Mouse (Mus musculus) forebrain, embryonic 12.5 days (tissue): ENCODE results near the gene Bap1. TPM values are rescaled to one million over a fixed set of nuclear protein-coding genes. Genes with fewer than 3 reads are reported as not detected.

Source experiments
- ATAC-seq: fragments of 200-750 bp; cut with Nextera tagmentation; 2 replicates; pipeline ENCODE4 v1.8.0; 2017; ENCODE audit warnings: moderate TSS enrichment; ENCODE audit not compliant: low FRiP score
- H3K27ac ChIP-seq: fragments of 300-500 bp; sonication (generic); 2 replicates; pipeline ENCODE4 v1.5.1; 2016; ENCODE audit warnings: mild to moderate bottlenecking
- H3K27me3 ChIP-seq: fragments of 300-500 bp; sonication (generic); 2 replicates; pipeline ENCODE4 v1.6.1; 2016; ENCODE audit warnings: mild to moderate bottlenecking
- H3K36me3 ChIP-seq: fragments of 300-500 bp; sonication (generic); replicated peaks from 2 replicates; pipeline ENCODE4 v1.6.1; 2016; ENCODE audit warnings: mild to moderate bottlenecking
- H3K4me1 ChIP-seq: fragments of 300-500 bp; sonication (generic); 2 replicates; pipeline ENCODE4 v1.6.1; 2016
- H3K4me2 ChIP-seq: fragments of 300-500 bp; sonication (generic); 2 replicates; pipeline ENCODE4 v1.6.1; 2016; ENCODE audit warnings: mild to moderate bottlenecking, moderate library complexity
- H3K4me3 ChIP-seq: fragments of 300-500 bp; sonication (generic); replicated peaks from 2 replicates; pipeline ENCODE4 v1.5.1; 2016; ENCODE audit warnings: mild to moderate bottlenecking
- H3K9ac ChIP-seq: fragments of 300-500 bp; sonication (generic); 2 replicates; pipeline ENCODE4 v1.6.1; 2016; ENCODE audit warnings: mild to moderate bottlenecking
- H3K9me3 ChIP-seq: fragments of 300-500 bp; sonication (generic); 2 replicates; pipeline ENCODE4 v1.6.1; 2016
- WGBS: fragments of 180-500 bp; shearing (Covaris S2); methylation state at CpG from one replicate; pipeline ENCODE4 v1.1.7; 2016; 5-methylcytosine and 5-hydroxymethylcytosine counted together
- polyA plus RNA-seq: library from polyadenylated mRNA; unstranded; fragments of >200 nt; fragmentation: Nextera tagmentation; extraction: Ambion mirVana; gene quantifications from 2 replicates; pipeline ENCODE4 v1.2.1, GENCODE M21; 2016

The Bap1 gene
- polyA plus RNA-seq, 1 experiment from 2014 or later, result 130 TPM

DNA sequence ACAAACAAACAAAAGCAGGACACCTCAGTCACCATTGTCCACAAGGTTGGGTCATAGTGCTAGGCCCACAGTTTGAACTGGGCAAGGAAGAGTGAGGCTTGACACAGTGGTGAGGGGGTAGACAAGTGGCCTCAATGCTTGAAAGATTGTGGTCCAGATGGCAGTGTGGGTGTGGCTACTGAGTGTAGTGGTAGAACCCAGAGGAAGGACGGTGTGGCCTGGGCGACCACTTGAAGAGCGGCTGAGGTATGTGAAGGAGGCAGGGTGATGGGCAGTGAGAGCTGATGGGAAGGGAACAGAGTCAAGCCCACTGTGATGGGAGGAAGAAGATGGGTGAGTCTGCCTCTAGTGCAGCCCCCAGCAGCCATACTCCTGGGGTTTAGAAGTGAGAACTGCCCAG lies 36.6 kb upstream of the Bap1 start:
- peaks cover 15% of the 10 kb centered on the region for H3K4me1 ChIP-seq
- H3K27ac ChIP-seq, result no peak overlapping the region
- no peak overlapping the region for H3K9ac ChIP-seq
- H3K9me3 ChIP-seq, result no peaks in the 10 kb centered on the region
- no peak overlapping the region for H3K4me3 ChIP-seq
- H3K36me3 ChIP-seq, result no peaks in the 10 kb centered on the region
- peaks cover 14% of the 10 kb centered on the region for H3K27me3 ChIP-seq
- no peak overlapping the region for H3K4me2 ChIP-seq
- ATAC-seq, result no peak
- whole genome bisulfite sequencing, result 92% methylated on average over 3 of the region's 3 CpGs

DNA sequence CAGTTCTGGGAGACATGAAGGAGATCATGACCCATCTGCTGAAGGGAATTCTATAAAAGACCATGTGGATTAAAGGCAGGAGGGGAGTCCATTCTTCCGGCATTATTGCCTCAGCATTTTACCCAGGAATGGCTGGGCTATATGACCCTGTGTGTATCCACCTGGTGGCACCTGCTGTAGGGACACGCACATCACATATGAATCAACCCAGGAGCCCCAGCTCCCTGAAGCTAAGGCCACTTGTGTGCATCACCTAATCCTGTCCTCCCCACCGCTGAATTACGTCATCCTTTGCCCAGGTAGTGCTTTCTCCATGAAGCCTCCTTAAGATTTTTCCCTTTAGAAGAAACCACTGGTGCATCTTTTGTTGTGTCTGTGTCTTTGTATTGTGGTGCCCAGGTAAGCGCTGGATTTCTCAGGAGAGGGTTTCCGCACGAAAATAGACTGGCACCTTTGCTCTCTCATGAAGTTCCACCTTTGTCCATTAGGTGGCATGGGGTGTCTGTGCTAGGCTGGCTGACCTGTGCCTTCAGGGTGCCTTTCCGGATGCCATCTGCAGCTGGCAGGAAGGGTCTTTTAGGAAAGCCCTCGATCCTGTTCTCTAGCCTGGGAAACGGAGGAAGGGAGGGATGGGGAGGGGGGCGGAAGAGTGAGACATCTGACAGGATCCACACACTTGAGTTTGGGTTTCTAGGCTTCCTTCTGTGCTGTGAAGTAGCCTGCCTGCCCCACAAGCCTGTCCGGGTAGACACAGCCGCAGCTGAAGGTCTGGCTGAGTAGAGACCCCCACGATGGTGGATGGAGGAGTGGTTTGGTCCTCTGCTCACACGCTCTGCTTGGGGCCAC lies 35.9 kb upstream of the Bap1 start:
- Histone ChIP-seq H3K4me1 (peaks cover 15% of the 10 kb centered on the region), H3K36me3 (no peaks in the 10 kb centered on the region), H3K9ac (no peak overlapping the region), H3K4me2 (peak overlapping the region; percentile 6; the same call in 1 of the 2 replicates), H3K4me3 (no peak overlapping the region), H3K27me3 (peaks cover 13% of the 10 kb centered on the region), H3K9me3 (no peaks in the 10 kb centered on the region), H3K27ac (0 out of 2 replicates have a peak overlapping the region, but pooled peaks have one; percentile 19)
- 33% methylated on average over 15 of the region's 15 CpGs for WGBS
- peak; percentile 53 for ATAC-seq

DNA sequence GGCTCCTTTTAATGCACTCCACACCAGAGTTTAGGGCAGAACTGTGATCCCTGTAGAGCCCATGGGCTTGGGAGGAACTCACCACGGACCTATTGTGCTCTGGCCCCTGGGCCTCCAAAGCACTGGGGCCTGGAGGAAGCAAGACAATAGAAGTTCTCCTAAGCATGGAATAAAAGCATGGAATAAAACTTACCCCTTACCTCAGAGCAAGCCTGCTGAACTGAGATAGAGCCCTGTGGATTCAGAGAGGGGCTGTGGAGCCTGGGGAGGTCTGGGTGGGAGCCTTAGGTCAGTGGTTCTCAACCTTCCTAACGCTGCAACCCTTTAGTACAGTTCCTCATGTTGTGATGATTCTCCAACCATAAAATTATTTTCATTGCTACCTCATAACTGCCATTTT lies 34.4 kb upstream of the Bap1 start, which contains the start of gene Nisch:
Gene Nisch, minus strand, starts transcription at position 101 of the 400 bp plus-strand sequence.
- Histone ChIP-seq H3K27ac (peak within 1 kb of the TSS; percentile 56; the same call in 1 of the 2 replicates), H3K4me3 (no peak within 1 kb of the TSS), H3K36me3 (no peaks in the 10 kb centered on the region), H3K9me3 (no peaks in the 10 kb centered on the region), H3K4me2 (peak within 1 kb of the TSS; percentile 8), H3K9ac (no peak within 1 kb of the TSS), H3K27me3 (peaks cover 13% of the 10 kb centered on the region), H3K4me1 (peaks cover 15% of the 10 kb centered on the region)
- ATAC-seq, result no peak
- WGBS, result 50% methylated on average over 2 of the region's 2 CpGs

DNA sequence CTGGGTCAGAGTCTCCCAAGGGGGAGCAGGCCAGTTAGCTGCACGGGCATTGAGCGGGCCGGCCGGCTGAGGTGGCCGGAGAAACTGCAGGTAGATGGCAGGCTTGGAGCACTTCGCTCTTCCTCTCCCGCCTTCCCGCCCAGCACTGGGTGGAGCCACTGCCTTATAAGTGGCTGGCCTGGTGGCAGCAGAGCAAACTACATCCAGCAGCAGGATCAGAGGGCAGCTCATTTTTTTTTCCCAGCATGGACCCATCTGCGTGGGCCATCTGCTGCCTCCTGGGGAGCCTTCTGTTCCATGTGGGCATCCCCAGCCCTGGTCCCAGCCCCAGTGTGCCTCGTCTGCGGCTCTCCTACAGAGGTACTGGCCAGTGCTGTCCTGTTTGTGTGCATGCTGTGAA lies 33.6 kb upstream of the Bap1 start, which contains the start of gene Sema3g:
Gene Sema3g, plus strand, starts transcription at position 195 of the 400 bp plus-strand sequence.
- 15% methylated on average over 11 of the region's 11 CpGs for WGBS
- no peaks in the 10 kb centered on the region for H3K9me3 ChIP-seq
- peak within 1 kb of the TSS; percentile 8; the same call in 1 of the 2 replicates for H3K4me2 ChIP-seq
- no peaks in the 10 kb centered on the region for H3K36me3 ChIP-seq
- peak within 1 kb of the TSS; percentile 56; the same call in 1 of the 2 replicates for H3K27ac ChIP-seq
- H3K4me3 ChIP-seq, result no peak within 1 kb of the TSS
- H3K4me1 ChIP-seq, result peaks cover 15% of the 10 kb centered on the region
- H3K9ac ChIP-seq, result no peak within 1 kb of the TSS
- ATAC-seq, result peak; percentile 68
- H3K27me3 ChIP-seq, result peaks cover 13% of the 10 kb centered on the region

- Histone ChIP-seq H3K9ac (no peak overlapping the region), H3K27ac (no peak overlapping the region), H3K27me3 (0 out of 2 replicates have a peak, but pooled peaks cover 3% of the 10 kb centered on the region), H3K4me1 (no peaks in the 10 kb centered on the region), H3K36me3 (no peaks in the 10 kb centered on the region), H3K9me3 (no peaks in the 10 kb centered on the region), H3K4me2 (no peak overlapping the region), H3K4me3 (no peak overlapping the region)
- 77% methylated on average over 4 of the region's 4 CpGs for WGBS
- ATAC-seq, result no peak
Measured at GRCm38 (mm10) chr14:31226978-31227377, 24.3 kb upstream of the Bap1 start.

DNA sequence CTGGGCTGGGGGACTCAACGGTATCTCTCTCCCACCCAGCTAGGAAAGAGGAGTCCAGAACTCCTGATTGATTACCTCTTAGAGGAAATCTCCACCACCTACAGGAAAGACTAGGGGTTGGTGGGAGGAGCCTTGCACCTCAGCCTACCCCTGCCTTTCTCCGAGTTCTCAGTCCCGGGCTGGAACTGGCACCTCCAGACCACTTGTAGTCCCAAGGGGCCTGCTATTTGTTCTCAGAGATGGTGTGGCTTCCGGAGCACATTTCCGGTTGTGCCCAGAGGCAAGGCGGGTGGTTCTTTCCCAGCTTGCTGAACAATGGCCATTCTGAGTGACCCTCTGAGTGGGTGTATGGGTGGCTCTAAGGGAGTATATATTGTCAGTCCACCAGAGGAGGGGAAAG lies 23.0 kb upstream of the Bap1 start:
- WGBS, result 80% methylated on average over 6 of the region's 6 CpGs
- no peak for ATAC-seq

DNA sequence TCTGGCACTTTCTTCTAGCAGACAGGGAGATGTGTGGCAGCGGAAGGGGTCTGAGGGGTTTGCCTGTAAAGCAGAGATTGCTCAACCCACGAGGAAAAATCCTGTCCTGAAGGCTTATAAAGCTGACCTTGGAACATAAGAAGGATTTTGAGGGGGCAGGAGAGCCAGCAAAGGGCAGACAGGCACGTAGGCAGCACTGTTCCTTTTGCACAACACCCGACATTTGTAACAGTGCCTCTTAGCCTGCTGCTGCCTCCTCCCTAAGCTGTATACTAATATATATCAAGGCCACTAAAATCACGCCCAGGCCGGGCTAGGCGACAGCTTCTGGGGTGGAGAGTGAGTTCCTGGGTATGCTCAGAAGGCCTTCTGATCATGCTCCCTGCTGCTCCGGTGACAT lies 20.8 kb upstream of the Bap1 start:
- ATAC-seq, result no peak
- H3K9ac ChIP-seq, result no peak overlapping the region
- H3K27me3 ChIP-seq, result no peaks in the 10 kb centered on the region
- no peak overlapping the region for H3K27ac ChIP-seq
- H3K4me3 ChIP-seq, result no peak overlapping the region
- WGBS, result 73% methylated on average over 8 of the region's 8 CpGs
- no peaks in the 10 kb centered on the region for H3K36me3 ChIP-seq
- H3K9me3 ChIP-seq, result no peaks in the 10 kb centered on the region
- H3K4me1 ChIP-seq, result 0 out of 2 replicates have a peak, but pooled peaks cover 3% of the 10 kb centered on the region
- no peak overlapping the region for H3K4me2 ChIP-seq

More for the DNA sequence above, 23.0 kb upstream of the Bap1 start:
- Histone ChIP-seq H3K27ac (no peak overlapping the region), H3K9ac (no peak overlapping the region), H3K4me3 (no peak overlapping the region), H3K27me3 (no peaks in the 10 kb centered on the region), H3K36me3 (no peaks in the 10 kb centered on the region), H3K4me1 (no peaks in the 10 kb centered on the region), H3K4me2 (no peak overlapping the region), H3K9me3 (no peaks in the 10 kb centered on the region)

- Histone ChIP-seq H3K4me2 (no peak overlapping the region), H3K36me3 (no peaks in the 10 kb centered on the region), H3K9me3 (no peaks in the 10 kb centered on the region), H3K4me1 (0 out of 2 replicates have a peak, but pooled peaks cover 3% of the 10 kb centered on the region), H3K27ac (no peak overlapping the region), H3K27me3 (no peaks in the 10 kb centered on the region), H3K9ac (no peak overlapping the region), H3K4me3 (no peak overlapping the region)
- no peak for ATAC-seq
- WGBS, result 89% methylated on average over 13 of the region's 13 CpGs
Measured at GRCm38 (mm10) chr14:31232404-31233069, 18.7 kb upstream of the Bap1 start.

- no peaks in the 10 kb centered on the region for H3K36me3 ChIP-seq
- H3K27ac ChIP-seq, result no peak overlapping the region
- no peak overlapping the region for H3K9ac ChIP-seq
- H3K27me3 ChIP-seq, result no peaks in the 10 kb centered on the region
- no peak overlapping the region for H3K4me3 ChIP-seq
- WGBS, result 86% methylated on average over 14 of the region's 14 CpGs
- H3K4me2 ChIP-seq, result no peak overlapping the region
- no peaks in the 10 kb centered on the region for H3K9me3 ChIP-seq
- H3K4me1 ChIP-seq, result 0 out of 2 replicates have a peak, but pooled peaks cover 3% of the 10 kb centered on the region
- 0 out of 2 replicates have a peak, but pooled peaks have one; percentile 33 for ATAC-seq
Measured at GRCm38 (mm10) chr14:31233070-31233995, 17.9 kb upstream of the Bap1 start.

- peak overlapping the region; percentile 29 for H3K4me2 ChIP-seq
- ATAC-seq, result 0 out of 2 replicates have a peak, but pooled peaks have one; percentile 36
- 20% methylated on average over 11 of the region's 11 CpGs for WGBS
Measured at GRCm38 (mm10) chr14:31233996-31234591, 17.2 kb upstream of the Bap1 start.

More at GRCm38 (mm10) chr14:31233996-31234591, 17.2 kb upstream of the Bap1 start:
- H3K27ac ChIP-seq, result no peak overlapping the region
- H3K9ac ChIP-seq, result 0 out of 2 replicates have a peak overlapping the region, but pooled peaks have one; percentile 8
- H3K27me3 ChIP-seq, result no peaks in the 10 kb centered on the region
- 0 out of 2 replicates have a peak, but pooled peaks cover 3% of the 10 kb centered on the region for H3K4me1 ChIP-seq
- no peaks in the 10 kb centered on the region for H3K9me3 ChIP-seq
- no peaks in the 10 kb centered on the region for H3K36me3 ChIP-seq
- no peak overlapping the region for H3K4me3 ChIP-seq
